Mouse (Mus musculus): ENCODE data around the gene Plk3.

DNA sequence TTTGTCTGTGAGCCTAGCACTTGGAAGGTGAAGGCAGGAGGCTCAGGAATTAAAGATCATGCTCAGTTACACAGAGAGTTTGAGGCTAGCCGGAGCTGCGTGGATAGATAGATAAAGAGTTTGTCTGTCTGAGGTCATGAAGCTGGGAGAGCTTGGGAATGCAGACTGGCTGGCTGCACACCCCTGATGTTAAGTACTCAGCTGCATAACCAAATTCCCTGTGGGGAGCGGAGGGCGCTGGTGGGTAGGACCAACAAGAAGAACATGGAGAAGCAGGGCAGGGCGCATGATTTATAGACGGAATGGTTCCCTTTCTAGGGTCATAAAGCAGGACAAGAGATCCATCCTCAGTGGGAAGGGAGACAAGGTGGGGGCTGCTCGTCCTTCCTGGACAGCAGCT is 9.3 kb upstream of the Plk3 start:
- no peak for TF ChIP-seq GATA1 (IDR thresholded peaks at IDR 0.05; ENCODE audit: low read length)
- TF ChIP-seq TAL1 (IDR thresholded peaks at IDR 0.05; ENCODE audit: low read length) = no peak

Measured in erythroblast, embryonic 14.5 days (primary cell).